Mouse (Mus musculus): ENCODE data around the gene Prkcsh. TPM values are rescaled to one million over a fixed set of nuclear protein-coding genes. Genes with fewer than 3 reads are reported as not detected.
A peak's percentile ranks its signal among the peaks of the same experiment; 100 is the strongest.

Prkcsh gene
- total RNA-seq (2014; rRNA removed) (84.9 and 89.7 TPM in 2 replicates), polyA plus RNA-seq (2015; fragmentation: Nextera tagmentation; extraction: Ambion mirVana) (67.5 and 69.7 TPM in 2 replicates)

GRCm38 (mm10) chr9:22002194-22003162, at the start of gene Prkcsh, which contains the start of gene Ccdc151:
Gene Prkcsh (plus strand): TSS chr9:22002806.
Gene Ccdc151 (minus strand): TSS chr9:22002634.
- peak; percentile 99 for ATAC-seq
- 5% methylated on average over 57 of the region's 57 CpGs for WGBS
- Histone ChIP-seq H3K9ac (replicated peaks; ENCODE audit: low read length) (peak within 1 kb of the TSS; percentile 79), H3K36me3 (ENCODE audit: insufficient read depth, low read length) (peaks cover 26% of the 10 kb centered on the region), H3K9me3 (ENCODE audit: low read length) (no peaks in the 10 kb centered on the region), H3K4me1 (ENCODE audit: insufficient read depth, low read length) (peaks cover 11% of the 10 kb centered on the region), H3K27me3 (ENCODE audit: insufficient read depth, low read length) (no peaks in the 10 kb centered on the region), H3K27ac (peak within 1 kb of the TSS; percentile 83), H3K4me2 (ENCODE audit: low read depth, low read length) (peak within 1 kb of the TSS; percentile 89), H3K4me3 (ENCODE audit: low read length) (peak within 1 kb of the TSS; percentile 71)
- TF ChIP-seq CTCF (IDR thresholded peaks at IDR 0.05; ENCODE audit: low read depth): no peak; the same call in 1 of the 2 replicates
- DNase-seq (ENCODE audit: low spot score): peak; percentile 100

DNA sequence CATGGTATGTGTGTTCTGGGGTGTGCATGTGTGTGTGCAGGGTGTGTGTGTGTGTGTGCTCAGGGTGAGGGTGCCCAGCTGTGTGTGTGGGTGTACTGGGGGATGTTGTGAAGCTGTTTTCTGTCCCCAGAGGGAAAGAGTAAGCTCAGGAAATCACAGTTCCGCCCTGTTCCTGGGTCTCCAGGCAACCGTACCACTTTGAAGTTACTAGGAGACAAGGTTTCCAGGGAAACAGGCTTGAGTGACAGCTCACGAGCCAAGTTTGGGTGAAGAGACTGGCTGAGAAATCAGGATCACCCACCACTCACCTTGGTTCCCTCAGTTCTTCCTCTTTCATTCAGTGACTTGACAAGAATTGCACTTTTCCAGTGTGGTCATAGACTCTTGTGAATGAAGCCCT, 49.0 kb upstream of the Prkcsh start:
- no peaks in the 10 kb centered on the region for H3K9me3 ChIP-seq (ENCODE audit: low read length)
- no peaks in the 10 kb centered on the region for H3K27me3 ChIP-seq (ENCODE audit: insufficient read depth, low read length)
- DNase-seq (ENCODE audit: low spot score): peak; percentile 82
- H3K4me1 ChIP-seq (ENCODE audit: insufficient read depth, low read length): peaks cover 8% of the 10 kb centered on the region; the same call in 1 of the 2 replicates
- 8% methylated on average over 3 of the region's 3 CpGs for WGBS
- no peak for TF ChIP-seq CTCF (IDR thresholded peaks at IDR 0.05; ENCODE audit: low read depth)
- no peaks in the 10 kb centered on the region for H3K36me3 ChIP-seq (ENCODE audit: insufficient read depth, low read length)
- no peak for ATAC-seq
- no peak overlapping the region for H3K4me2 ChIP-seq (ENCODE audit: low read depth, low read length)
- H3K27ac ChIP-seq: peak overlapping the region; percentile 3; the same call in 1 of the 2 replicates
- H3K9ac ChIP-seq (replicated peaks; ENCODE audit: low read length): no peak overlapping the region
- no peak overlapping the region for H3K4me3 ChIP-seq (ENCODE audit: low read length)

DNA sequence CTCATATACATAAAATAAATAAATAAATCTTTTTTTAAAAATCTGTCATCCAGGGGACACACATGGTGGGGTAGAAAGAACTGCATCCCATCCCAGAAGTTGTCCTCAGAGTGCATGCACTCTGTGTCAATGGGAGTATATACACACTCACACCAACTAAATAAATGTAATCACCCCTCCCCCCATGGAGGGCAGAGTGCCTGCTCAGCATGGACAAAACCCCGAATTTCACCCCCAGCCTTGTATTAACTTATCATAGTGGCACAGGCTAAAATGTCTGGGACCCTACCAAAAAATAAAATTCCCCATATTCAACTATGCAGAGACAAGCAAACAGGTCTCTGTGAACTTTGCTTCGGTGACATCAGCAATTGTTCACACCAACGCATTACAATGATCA, 48.0 kb upstream of the Prkcsh start:
- Histone ChIP-seq H3K36me3 (ENCODE audit: insufficient read depth, low read length) (no peaks in the 10 kb centered on the region), H3K9me3 (ENCODE audit: low read length) (no peaks in the 10 kb centered on the region), H3K4me1 (ENCODE audit: insufficient read depth, low read length) (peaks cover 8% of the 10 kb centered on the region; the same call in 1 of the 2 replicates), H3K4me3 (ENCODE audit: low read length) (no peak overlapping the region), H3K27ac (no peak overlapping the region), H3K9ac (replicated peaks; ENCODE audit: low read length) (no peak overlapping the region), H3K4me2 (ENCODE audit: low read depth, low read length) (peak overlapping the region; percentile 64; the same call in 1 of the 2 replicates), H3K27me3 (ENCODE audit: insufficient read depth, low read length) (peaks cover 4% of the 10 kb centered on the region; the same call in 1 of the 2 replicates)
- DNase-seq (ENCODE audit: low spot score) (no peak), ATAC-seq (no peak)
- 73% methylated on average over 3 of the region's 3 CpGs for WGBS
- TF ChIP-seq CTCF (IDR thresholded peaks at IDR 0.05; ENCODE audit: low read depth): no peak

DNA sequence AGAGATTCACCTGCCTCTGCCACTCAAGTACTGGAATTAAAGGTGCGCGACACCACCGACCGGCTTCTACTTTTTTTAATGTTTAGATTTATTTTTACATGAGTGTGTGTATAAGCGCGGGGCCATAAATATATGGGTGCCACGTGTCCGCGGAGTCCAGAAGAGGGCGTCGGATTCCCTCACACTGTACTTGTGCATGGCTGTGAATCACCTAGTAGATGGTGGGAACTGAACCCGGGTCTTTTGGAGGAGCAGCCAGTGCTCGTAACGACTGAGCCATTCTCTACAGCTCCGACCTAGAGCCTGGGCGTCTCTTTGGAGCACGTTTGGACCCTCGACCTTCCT, 47.4 kb upstream of the Prkcsh start:
- Histone ChIP-seq H3K27ac (peak overlapping the region; percentile 97), H3K27me3 (ENCODE audit: insufficient read depth, low read length) (peaks cover 7% of the 10 kb centered on the region; the same call in 1 of the 2 replicates), H3K36me3 (ENCODE audit: insufficient read depth, low read length) (no peaks in the 10 kb centered on the region), H3K4me1 (ENCODE audit: insufficient read depth, low read length) (peaks cover 8% of the 10 kb centered on the region; the same call in 1 of the 2 replicates), H3K4me3 (ENCODE audit: low read length) (peak overlapping the region; percentile 62), H3K9ac (replicated peaks; ENCODE audit: low read length) (peak overlapping the region; percentile 76), H3K9me3 (ENCODE audit: low read length) (no peaks in the 10 kb centered on the region), H3K4me2 (ENCODE audit: low read depth, low read length) (peak overlapping the region; percentile 64)
- WGBS: 2% methylated on average over 18 of the region's 18 CpGs
- DNase-seq (ENCODE audit: low spot score): no peak
- TF ChIP-seq CTCF (IDR thresholded peaks at IDR 0.05; ENCODE audit: low read depth): peak; percentile 57
- ATAC-seq: peak; percentile 60

- Histone ChIP-seq H3K27me3 (ENCODE audit: insufficient read depth, low read length) (peaks cover 8% of the 10 kb centered on the region), H3K4me3 (ENCODE audit: low read length) (peak within 1 kb of the TSS; percentile 62), H3K4me2 (ENCODE audit: low read depth, low read length) (peak within 1 kb of the TSS; percentile 64), H3K4me1 (ENCODE audit: insufficient read depth, low read length) (peaks cover 8% of the 10 kb centered on the region; the same call in 1 of the 2 replicates), H3K36me3 (ENCODE audit: insufficient read depth, low read length) (no peaks in the 10 kb centered on the region), H3K9me3 (ENCODE audit: low read length) (no peaks in the 10 kb centered on the region), H3K9ac (replicated peaks; ENCODE audit: low read length) (peak within 1 kb of the TSS; percentile 76), H3K27ac (peak within 1 kb of the TSS; percentile 97)
- peak; percentile 98 for DNase-seq (ENCODE audit: low spot score)
- peak; percentile 97 for ATAC-seq
- under 1% methylated on average over 54 of the region's 54 CpGs for WGBS
- TF ChIP-seq CTCF (IDR thresholded peaks at IDR 0.05; ENCODE audit: low read depth): no peak
Observed at GRCm38 (mm10) chr9:21955570-21956281, 46.9 kb upstream of the Prkcsh start, which contains the start of gene Swsap1. Gene Swsap1 (plus strand): TSS chr9:21955755.

- no peak for DNase-seq (ENCODE audit: low spot score)
- Histone ChIP-seq H3K9ac (replicated peaks; ENCODE audit: low read length) (no peak overlapping the region), H3K27ac (no peak overlapping the region), H3K27me3 (ENCODE audit: insufficient read depth, low read length) (peaks cover 33% of the 10 kb centered on the region), H3K4me3 (ENCODE audit: low read length) (no peak overlapping the region), H3K9me3 (ENCODE audit: low read length) (no peaks in the 10 kb centered on the region), H3K36me3 (ENCODE audit: insufficient read depth, low read length) (no peaks in the 10 kb centered on the region), H3K4me1 (ENCODE audit: insufficient read depth, low read length) (peaks cover 18% of the 10 kb centered on the region), H3K4me2 (ENCODE audit: low read depth, low read length) (no peak overlapping the region)
- TF ChIP-seq CTCF (IDR thresholded peaks at IDR 0.05; ENCODE audit: low read depth): no peak
- WGBS: 82% methylated on average over 5 of the region's 5 CpGs
- ATAC-seq: no peak
Observed at GRCm38 (mm10) chr9:21958372-21958771, 44.2 kb upstream of the Prkcsh start.

Measured in hindbrain, postnatal 0 days (tissue).